Mouse (Mus musculus): ENCODE data around the gene Syn3. TPM values are rescaled to one million over a fixed set of nuclear protein-coding genes. Genes with fewer than 3 reads are reported as not detected.

Syn3 gene
- total RNA-seq, 4 experiments from 2014 or later = 0.10 to 0.90 (median 0.57) TPM

GRCm38 (mm10) chr10:86107681-86108080, 391.0 kb downstream of the Syn3 start:
- no peak for DNase-seq (ENCODE audit: low spot score in 2 of 2)

GRCm38 (mm10) chr10:86103976-86104375, 394.7 kb downstream of the Syn3 start:
- no peak for DNase-seq (ENCODE audit: low spot score in 2 of 2)

GRCm38 (mm10) chr10:86100281-86100851, 398.3 kb downstream of the Syn3 start:
- DNase-seq (ENCODE audit: low spot score in 2 of 2) = peak in 1 of 2 experiments; percentile 21

GRCm38 (mm10) chr10:86098363-86098762, 400.3 kb downstream of the Syn3 start:
- DNase-seq (ENCODE audit: low spot score in 2 of 2) = no peak

- no peak for DNase-seq (ENCODE audit: low spot score in 2 of 2)
Measured at GRCm38 (mm10) chr10:86093109-86094035, 405.3 kb downstream of the Syn3 start.

GRCm38 (mm10) chr10:86091919-86092318, 406.8 kb downstream of the Syn3 start:
- no peak for DNase-seq (ENCODE audit: low spot score in 2 of 2)

- DNase-seq (ENCODE audit: low spot score in 2 of 2) = no peak
Measured at GRCm38 (mm10) chr10:86079921-86080320, 418.8 kb downstream of the Syn3 start.

- no peak for DNase-seq (ENCODE audit: low spot score in 2 of 2)
Measured at GRCm38 (mm10) chr10:86078761-86079160, 419.9 kb downstream of the Syn3 start.

GRCm38 (mm10) chr10:86077272-86077671, 421.4 kb downstream of the Syn3 start:
- no peak for DNase-seq (ENCODE audit: low spot score in 2 of 2)

- no peak for DNase-seq (ENCODE audit: low spot score in 2 of 2)
Measured at GRCm38 (mm10) chr10:86074971-86075711, 423.6 kb downstream of the Syn3 start.

GRCm38 (mm10) chr10:86074134-86074533, 424.6 kb downstream of the Syn3 start:
- no peak for DNase-seq (ENCODE audit: low spot score in 2 of 2)

- no peak for DNase-seq (ENCODE audit: low spot score in 2 of 2)
Measured at GRCm38 (mm10) chr10:86070751-86071150, 427.9 kb downstream of the Syn3 start.

- no peak for DNase-seq (ENCODE audit: low spot score in 2 of 2)
Measured at GRCm38 (mm10) chr10:86069341-86069740, 429.4 kb downstream of the Syn3 start.

GRCm38 (mm10) chr10:86067911-86068310, 430.8 kb downstream of the Syn3 start:
- DNase-seq (ENCODE audit: low spot score in 2 of 2) = no peak

GRCm38 (mm10) chr10:86066651-86067050, 432.0 kb downstream of the Syn3 start:
- DNase-seq (ENCODE audit: low spot score in 2 of 2) = no peak

- no peak for DNase-seq (ENCODE audit: low spot score in 2 of 2)
Measured at GRCm38 (mm10) chr10:86065661-86066060, 433.0 kb downstream of the Syn3 start.

GRCm38 (mm10) chr10:86064937-86065336, 433.8 kb downstream of the Syn3 start:
- peak; percentile 69 to 77 for DNase-seq (ENCODE audit: low spot score in 2 of 2)

GRCm38 (mm10) chr10:86063018-86063384, 435.7 kb downstream of the Syn3 start:
- DNase-seq (ENCODE audit: low spot score in 2 of 2) = no peak

GRCm38 (mm10) chr10:86062261-86063017, 436.3 kb downstream of the Syn3 start:
- DNase-seq (ENCODE audit: low spot score in 2 of 2) = no peak

- no peak for DNase-seq (ENCODE audit: low spot score in 2 of 2)
Measured at GRCm38 (mm10) chr10:86060267-86060666, 438.4 kb downstream of the Syn3 start.

- no peak for DNase-seq (ENCODE audit: low spot score in 2 of 2)
Measured at GRCm38 (mm10) chr10:86057712-86058111, 441.0 kb downstream of the Syn3 start.

All from gastrocnemius, adult 8-10 months (tissue).